Mouse (Mus musculus) inflammation-experienced regulatory T-cells, adult 6 months (primary cell): ENCODE results near the gene Rnf212. TPM values are rescaled to one million over a fixed set of nuclear protein-coding genes. Genes with fewer than 3 reads are reported as not detected.
"Not testable (repeated sequence)": the region's sequence is repeated elsewhere in the genome, so short reads cannot be mapped to it uniquely, and the experiment has no call there.

Experiments used
- ATAC-seq: one replicate; pipeline ENCODE4 v1.8.0; 2017
- polyA plus RNA-seq, 3 experiments: library from polyadenylated mRNA; unstranded; fragments of 100-300 nt; shearing (Covaris generic); gene quantifications; one replicate each; pipeline ENCODE4 v1.2.1; 2017

The Rnf212 gene
- polyA plus RNA-seq: not detected

- no peak for ATAC-seq
These were observed at the start of gene Rnf212 for GRCm38 (mm10) chr5:108774630-108775306. Gene Rnf212 (minus strand): TSS chr5:108774982.

GRCm38 (mm10) chr5:108823276-108823675 is 48.5 kb upstream of the Rnf212 start:
- ATAC-seq: no peak

GRCm38 (mm10) chr5:108808750-108809149 is 34.0 kb upstream of the Rnf212 start, which contains the start of gene Vmn2r8:
Gene Vmn2r8 (minus strand): TSS chr5:108808850.
- not testable (repeated sequence) for ATAC-seq

GRCm38 (mm10) chr5:108803646-108804045 is 28.9 kb upstream of the Rnf212 start:
- ATAC-seq: no peak

- ATAC-seq: not testable (repeated sequence)
These were observed 20.5 kb upstream of the Rnf212 start, which contains the start of gene Tmed11 for GRCm38 (mm10) chr5:108795263-108795662. Gene Tmed11 (minus strand): TSS chr5:108795363.

- not testable (repeated sequence) for ATAC-seq
These were observed 15.6 kb upstream of the Rnf212 start for GRCm38 (mm10) chr5:108790385-108790784.

- no peak for ATAC-seq
These were observed 14.8 kb downstream of the Rnf212 start for GRCm38 (mm10) chr5:108760002-108760401.

GRCm38 (mm10) chr5:108758396-108758795 is 16.4 kb downstream of the Rnf212 start:
- no peak for ATAC-seq

- ATAC-seq: not testable (repeated sequence)
These were observed 23.5 kb downstream of the Rnf212 start for GRCm38 (mm10) chr5:108751258-108751657.

GRCm38 (mm10) chr5:108750328-108751210 is 24.2 kb downstream of the Rnf212 start:
- ATAC-seq: no peak

- no peak for ATAC-seq
These were observed 30.2 kb downstream of the Rnf212 start for GRCm38 (mm10) chr5:108744629-108745028.

GRCm38 (mm10) chr5:108743856-108744255 is 30.9 kb downstream of the Rnf212 start:
- ATAC-seq: no peak

- no peak for ATAC-seq
These were observed 32.2 kb downstream of the Rnf212 start for GRCm38 (mm10) chr5:108742596-108742995.

- no peak for ATAC-seq
These were observed 32.9 kb downstream of the Rnf212 start for GRCm38 (mm10) chr5:108741844-108742243.

GRCm38 (mm10) chr5:108727425-108727824 is 47.4 kb downstream of the Rnf212 start:
- ATAC-seq: no peak

- ATAC-seq: peak; percentile 58
These were observed 48.1 kb downstream of the Rnf212 start for GRCm38 (mm10) chr5:108726557-108727248.

GRCm38 (mm10) chr5:108724006-108724405 is 50.8 kb downstream of the Rnf212 start:
- no peak for ATAC-seq

- no peak for ATAC-seq
These were observed 55.0 kb downstream of the Rnf212 start for GRCm38 (mm10) chr5:108719761-108720160.

GRCm38 (mm10) chr5:108718051-108718450 is 56.7 kb downstream of the Rnf212 start:
- ATAC-seq: no peak

- no peak for ATAC-seq
These were observed 58.8 kb downstream of the Rnf212 start for GRCm38 (mm10) chr5:108715974-108716373.

- no peak for ATAC-seq
These were observed 60.6 kb downstream of the Rnf212 start for GRCm38 (mm10) chr5:108714149-108714548.

GRCm38 (mm10) chr5:108713691-108714090 is 61.1 kb downstream of the Rnf212 start:
- ATAC-seq: no peak

GRCm38 (mm10) chr5:108713096-108713495 is 61.7 kb downstream of the Rnf212 start:
- no peak for ATAC-seq
